Mouse (Mus musculus) limb, embryonic 14.5 days (tissue): ENCODE results near the gene Hyal1. TPM values are rescaled to one million over a fixed set of nuclear protein-coding genes. Genes with fewer than 3 reads are reported as not detected.

Source experiments
- ATAC-seq: fragments of 200-750 bp; cut with Nextera tagmentation; 2 replicates; pipeline ENCODE4 v1.8.0; 2017; ENCODE audit warnings: low read depth, moderate number of reproducible peaks, moderate TSS enrichment; ENCODE audit not compliant: low FRiP score
- DNase-seq: peaks from one replicate; pipeline ENCODE4 v3.0.0-alpha.2; 2015; ENCODE audit warnings: low spot score
- H3K27ac ChIP-seq: fragments of 300-500 bp; sonication (generic); replicated peaks from 2 replicates; pipeline ENCODE4 v1.5.1; 2014; ENCODE audit warnings: low read depth, mild to moderate bottlenecking, low read length, moderate library complexity, mixed read lengths
- H3K27me3 ChIP-seq: fragments of 300-500 bp; sonication (generic); 2 replicates; pipeline ENCODE4 v1.6.1; 2014; ENCODE audit warnings: low read length, mixed read lengths; ENCODE audit not compliant: control insufficient read depth, insufficient read depth
- H3K36me3 ChIP-seq: fragments of 300-500 bp; sonication (generic); 2 replicates; pipeline ENCODE4 v1.6.1; 2014; ENCODE audit warnings: mild to moderate bottlenecking, low read length, moderate library complexity, mixed read lengths; ENCODE audit not compliant: control insufficient read depth, insufficient read depth
- H3K4me1 ChIP-seq: fragments of 300-500 bp; sonication (generic); 2 replicates; pipeline ENCODE4 v1.6.1; 2014; ENCODE audit warnings: antibody characterized with exemption, low read length, mixed read lengths; ENCODE audit not compliant: control insufficient read depth, insufficient read depth
- H3K4me2 ChIP-seq: fragments of 300-500 bp; sonication (generic); replicated peaks from 2 replicates; pipeline ENCODE4 v1.6.1; 2014; ENCODE audit warnings: low read depth, mild to moderate bottlenecking, low read length, moderate library complexity; ENCODE audit not compliant: severe bottlenecking
- H3K4me3 ChIP-seq: fragments of 300-500 bp; sonication (generic); replicated peaks from 2 replicates; pipeline ENCODE4 v1.5.1; 2014; ENCODE audit warnings: low read length
- H3K9ac ChIP-seq: fragments of 300-500 bp; sonication (generic); 2 replicates; pipeline ENCODE4 v1.6.1; 2014; ENCODE audit warnings: mild to moderate bottlenecking, low read depth, low read length, moderate library complexity; ENCODE audit not compliant: severe bottlenecking
- H3K9me3 ChIP-seq: fragments of 300-500 bp; sonication (generic); 2 replicates; pipeline ENCODE4 v1.6.1; 2016; ENCODE audit warnings: low read length; ENCODE audit not compliant: control insufficient read depth
- POLR2A ChIP-seq: fragments of 200-500 bp; IDR thresholded peaks from 2 replicates; pipeline ENCODE4 v1.8.0; 2012; ENCODE audit warnings: inconsistent platforms, mild to moderate bottlenecking, moderate library complexity, borderline replicate concordance; ENCODE audit not compliant: insufficient read depth, insufficient read length; ENCODE audit errors: extremely low read depth
- WGBS: fragments of 180-500 bp; shearing (Covaris S2); extraction: QIAGEN DNeasy Blood & Tissue Kit; methylation state at CpG from one replicate; pipeline ENCODE4 v1.1.7; 2014; 5-methylcytosine and 5-hydroxymethylcytosine counted together
- polyA plus RNA-seq, 2 experiments: library from polyadenylated mRNA; depleted of rRNA in 1 of 2; stranded (reverse) in 1 of 2; unstranded in 1 of 2; fragments of >200 nt; fragmentation: Nextera tagmentation in 1 of 2; extraction: Ambion mirVana in 1 of 2; gene quantifications; 2 replicates each; pipeline versions ENCODE4 v1.2.1 to v1.2.3; 2012 to 2014

Hyal1 gene
- polyA plus RNA-seq, 2 experiments = 6.9 to 11.1 TPM

- DNase-seq (peak; percentile 95), ATAC-seq (peak; percentile 76)
- Histone ChIP-seq H3K27me3 (no peaks in the 10 kb centered on the region), H3K36me3 (peaks cover 16% of the 10 kb centered on the region), H3K27ac (0 out of 2 replicates have a peak within 1 kb of the TSS, but pooled peaks have one; percentile 19), H3K4me1 (peaks cover 36% of the 10 kb centered on the region), H3K9ac (no peak within 1 kb of the TSS), H3K4me2 (peak within 1 kb of the TSS; percentile 45), H3K4me3 (peak within 1 kb of the TSS; percentile 18), H3K9me3 (no peaks in the 10 kb centered on the region)
- under 1% methylated on average over 20 of the region's 20 CpGs for WGBS
- TF ChIP-seq POLR2A = no peak
These were observed 29.7 kb upstream of the Hyal1 start, which contains the start of gene Zmynd10 for GRCm38 (mm10) chr9:107547026-107547425. Gene Zmynd10 (plus strand): TSS chr9:107547298.

GRCm38 (mm10) chr9:107547957-107548356, 28.8 kb upstream of the Hyal1 start:
- Histone ChIP-seq H3K4me3 (no peak overlapping the region), H3K27ac (no peak overlapping the region), H3K36me3 (peaks cover 16% of the 10 kb centered on the region), H3K27me3 (no peaks in the 10 kb centered on the region), H3K9me3 (no peaks in the 10 kb centered on the region), H3K4me1 (peaks cover 39% of the 10 kb centered on the region), H3K4me2 (no peak overlapping the region), H3K9ac (no peak overlapping the region)
- no peak for TF ChIP-seq POLR2A
- DNase-seq (no peak), ATAC-seq (no peak)
- WGBS = 77% methylated on average over 5 of the region's 5 CpGs

GRCm38 (mm10) chr9:107548820-107549219, 27.9 kb upstream of the Hyal1 start:
- no peaks in the 10 kb centered on the region for H3K27me3 ChIP-seq
- H3K27ac ChIP-seq = no peak overlapping the region
- DNase-seq = no peak
- no peak overlapping the region for H3K4me2 ChIP-seq
- no peak for TF ChIP-seq POLR2A
- H3K36me3 ChIP-seq = peaks cover 15% of the 10 kb centered on the region
- WGBS = 88% methylated on average over 10 of the region's 10 CpGs
- H3K4me1 ChIP-seq = peaks cover 46% of the 10 kb centered on the region
- no peak overlapping the region for H3K9ac ChIP-seq
- ATAC-seq = no peak
- H3K9me3 ChIP-seq = no peaks in the 10 kb centered on the region
- H3K4me3 ChIP-seq = no peak overlapping the region

GRCm38 (mm10) chr9:107549297-107550074, 27.2 kb upstream of the Hyal1 start:
- no peak for TF ChIP-seq POLR2A
- 74% methylated on average over 20 of the region's 20 CpGs for WGBS
- H3K4me2 ChIP-seq = no peak overlapping the region
- H3K36me3 ChIP-seq = peaks cover 9% of the 10 kb centered on the region
- peaks cover 47% of the 10 kb centered on the region for H3K4me1 ChIP-seq
- H3K27ac ChIP-seq = no peak overlapping the region
- DNase-seq (no peak), ATAC-seq (no peak)
- H3K9me3 ChIP-seq = no peaks in the 10 kb centered on the region
- H3K9ac ChIP-seq = no peak overlapping the region
- H3K27me3 ChIP-seq = no peaks in the 10 kb centered on the region
- H3K4me3 ChIP-seq = no peak overlapping the region

GRCm38 (mm10) chr9:107550491-107551116, 26.1 kb upstream of the Hyal1 start:
- TF ChIP-seq POLR2A = no peak
- peak overlapping the region; percentile 85 for H3K27ac ChIP-seq
- H3K9me3 ChIP-seq = no peaks in the 10 kb centered on the region
- H3K9ac ChIP-seq = peak overlapping the region; percentile 69
- peaks cover 48% of the 10 kb centered on the region for H3K4me1 ChIP-seq
- no peaks in the 10 kb centered on the region for H3K27me3 ChIP-seq
- no peak for ATAC-seq
- H3K4me3 ChIP-seq = peak overlapping the region; percentile 85
- 27% methylated on average over 23 of the region's 23 CpGs for WGBS
- no peaks in the 10 kb centered on the region for H3K36me3 ChIP-seq
- peak overlapping the region; percentile 98 for H3K4me2 ChIP-seq
- no peak for DNase-seq
